Mouse (Mus musculus) limb, embryonic 11.5 days (tissue): ENCODE results near the gene Lpp. TPM values are rescaled to one million over a fixed set of nuclear protein-coding genes. Genes with fewer than 3 reads are reported as not detected.

Experiments used
- ATAC-seq: fragments of 200-750 bp; cut with Nextera tagmentation; 2 replicates; pipeline ENCODE4 v1.8.0; 2017; ENCODE audit warnings: low read depth; ENCODE audit not compliant: insufficient number of reproducible peaks, low FRiP score, low TSS enrichment
- DNase-seq: peaks from one replicate; pipeline ENCODE4 v3.0.0-alpha.2; 2015; ENCODE audit warnings: low spot score
- H3K27ac ChIP-seq: fragments of 300-500 bp; sonication (generic); replicated peaks from 2 replicates; pipeline ENCODE4 v1.5.1; 2014; ENCODE audit warnings: low read depth, mild to moderate bottlenecking, low read length
- H3K27me3 ChIP-seq: fragments of 300-500 bp; sonication (generic); 2 replicates; pipeline ENCODE4 v1.6.1; 2014; ENCODE audit warnings: mild to moderate bottlenecking, low read length, mixed read lengths; ENCODE audit not compliant: control insufficient read depth, insufficient read depth
- H3K36me3 ChIP-seq: fragments of 300-500 bp; sonication (generic); 2 replicates; pipeline ENCODE4 v1.6.1; 2014; ENCODE audit warnings: mild to moderate bottlenecking, low read length, moderate library complexity, mixed read lengths; ENCODE audit not compliant: control insufficient read depth, insufficient read depth
- H3K4me1 ChIP-seq: fragments of 300-500 bp; sonication (generic); 2 replicates; pipeline ENCODE4 v1.6.1; 2014; ENCODE audit warnings: low read length, mixed read lengths; ENCODE audit not compliant: control insufficient read depth, insufficient read depth
- H3K4me2 ChIP-seq: fragments of 300-500 bp; sonication (generic); 2 replicates; pipeline ENCODE4 v1.6.1; 2014; ENCODE audit warnings: low read depth, mild to moderate bottlenecking, moderate library complexity; ENCODE audit not compliant: severe bottlenecking
- H3K4me3 ChIP-seq: fragments of 300-500 bp; sonication (generic); 2 replicates; pipeline ENCODE4 v1.5.1; 2014; ENCODE audit warnings: low read depth, low read length
- H3K9ac ChIP-seq: fragments of 300-500 bp; sonication (generic); 2 replicates; pipeline ENCODE4 v1.6.1; 2014; ENCODE audit warnings: mild to moderate bottlenecking, low read length
- H3K9me3 ChIP-seq: fragments of 300-500 bp; sonication (generic); 2 replicates; pipeline ENCODE4 v1.6.1; 2016; ENCODE audit warnings: low read length; ENCODE audit not compliant: control insufficient read depth
- WGBS: fragments of 180-500 bp; shearing (Covaris S2); extraction: QIAGEN DNeasy Blood & Tissue Kit; methylation state at CpG from one replicate; pipeline ENCODE4 v1.1.7; 2014; 5-methylcytosine and 5-hydroxymethylcytosine counted together
- polyA plus RNA-seq: library from polyadenylated mRNA; unstranded; fragments of >200 nt; fragmentation: Nextera tagmentation; extraction: Ambion mirVana; gene quantifications from 2 replicates; pipeline ENCODE4 v1.2.1, GENCODE M21; 2014

Gene Lpp
- polyA plus RNA-seq, 1 experiment from 2014 or later, result 38.2 TPM

- H3K36me3 ChIP-seq, result no peaks in the 10 kb centered on the region
- no peaks in the 10 kb centered on the region for H3K9me3 ChIP-seq
- 0 out of 2 replicates have a peak, but pooled peaks cover 2% of the 10 kb centered on the region for H3K4me1 ChIP-seq
- no peak overlapping the region for H3K27ac ChIP-seq
- H3K9ac ChIP-seq, result no peak overlapping the region
- WGBS, result 78% methylated on average over 4 of the region's 4 CpGs
- no peak overlapping the region for H3K4me3 ChIP-seq
- H3K4me2 ChIP-seq, result no peak overlapping the region
- no peak for DNase-seq
- ATAC-seq, result no peak
- H3K27me3 ChIP-seq, result no peaks in the 10 kb centered on the region
These were observed 27.4 kb upstream of the Lpp start for GRCm38 (mm10) chr16:24365900-24366299.

- H3K4me1 ChIP-seq, result 0 out of 2 replicates have a peak, but pooled peaks cover 2% of the 10 kb centered on the region
- no peak for DNase-seq
- 47% methylated on average over 6 of the region's 6 CpGs for WGBS
- H3K9me3 ChIP-seq, result no peaks in the 10 kb centered on the region; the same call in 1 of the 2 replicates
- H3K27ac ChIP-seq, result no peak overlapping the region
- no peak overlapping the region for H3K9ac ChIP-seq
- no peaks in the 10 kb centered on the region for H3K27me3 ChIP-seq
- H3K4me3 ChIP-seq, result no peak overlapping the region
- no peaks in the 10 kb centered on the region for H3K36me3 ChIP-seq
- H3K4me2 ChIP-seq, result no peak overlapping the region
- no peak for ATAC-seq
These were observed 26.2 kb upstream of the Lpp start for GRCm38 (mm10) chr16:24367071-24367470.

- Histone ChIP-seq H3K4me3 (no peak overlapping the region), H3K27me3 (no peaks in the 10 kb centered on the region), H3K9me3 (no peaks in the 10 kb centered on the region; the same call in 1 of the 2 replicates), H3K4me2 (no peak overlapping the region), H3K9ac (no peak overlapping the region), H3K36me3 (no peaks in the 10 kb centered on the region), H3K4me1 (0 out of 2 replicates have a peak, but pooled peaks cover 2% of the 10 kb centered on the region), H3K27ac (no peak overlapping the region)
- no peak for DNase-seq
- no peak for ATAC-seq
- 35% methylated on average over 7 of the region's 7 CpGs for WGBS
These were observed 25.8 kb upstream of the Lpp start for GRCm38 (mm10) chr16:24367506-24367905.

- no peak for ATAC-seq
- H3K4me2 ChIP-seq, result no peak overlapping the region
- no peak overlapping the region for H3K27ac ChIP-seq
- no peak overlapping the region for H3K4me3 ChIP-seq
- H3K27me3 ChIP-seq, result no peaks in the 10 kb centered on the region
- no peak for DNase-seq
- H3K9ac ChIP-seq, result no peak overlapping the region
- H3K9me3 ChIP-seq, result no peaks in the 10 kb centered on the region
- no peaks in the 10 kb centered on the region for H3K4me1 ChIP-seq
- no peaks in the 10 kb centered on the region for H3K36me3 ChIP-seq
These were observed 16.8 kb upstream of the Lpp start for GRCm38 (mm10) chr16:24376478-24376877.

- Histone ChIP-seq H3K4me1 (peaks cover 9% of the 10 kb centered on the region), H3K27me3 (no peaks in the 10 kb centered on the region), H3K4me2 (no peak overlapping the region), H3K9me3 (no peaks in the 10 kb centered on the region), H3K27ac (no peak overlapping the region), H3K36me3 (no peaks in the 10 kb centered on the region), H3K9ac (no peak overlapping the region), H3K4me3 (no peak overlapping the region)
- ATAC-seq (no peak), DNase-seq (no peak)
- 94% methylated on average over 5 of the region's 5 CpGs for WGBS
These were observed 2.7 kb upstream of the Lpp start for GRCm38 (mm10) chr16:24390596-24390995.

- DNase-seq (no peak), ATAC-seq (no peak)
- no peak overlapping the region for H3K4me2 ChIP-seq
- no peak overlapping the region for H3K9ac ChIP-seq
- no peaks in the 10 kb centered on the region for H3K36me3 ChIP-seq
- WGBS, result 94% methylated on average over 3 of the region's 3 CpGs
- no peaks in the 10 kb centered on the region for H3K9me3 ChIP-seq
- H3K27me3 ChIP-seq, result no peaks in the 10 kb centered on the region
- peaks cover 10% of the 10 kb centered on the region for H3K4me1 ChIP-seq
- no peak overlapping the region for H3K4me3 ChIP-seq
- H3K27ac ChIP-seq, result no peak overlapping the region
These were observed 2.2 kb upstream of the Lpp start for GRCm38 (mm10) chr16:24391111-24391510.

- no peaks in the 10 kb centered on the region for H3K36me3 ChIP-seq
- no peak overlapping the region for H3K27ac ChIP-seq
- WGBS, result 90% methylated on average over 7 of the region's 7 CpGs
- no peak overlapping the region for H3K4me2 ChIP-seq
- no peaks in the 10 kb centered on the region for H3K27me3 ChIP-seq
- DNase-seq (no peak), ATAC-seq (no peak)
- no peak overlapping the region for H3K9ac ChIP-seq
- H3K4me1 ChIP-seq, result peaks cover 18% of the 10 kb centered on the region
- H3K4me3 ChIP-seq, result no peak overlapping the region
- H3K9me3 ChIP-seq, result no peaks in the 10 kb centered on the region
These were observed 1.4 kb upstream of the Lpp start for GRCm38 (mm10) chr16:24391901-24392300.

GRCm38 (mm10) chr16:24393556-24394210, 376 bp downstream of the Lpp start:
- H3K4me2 ChIP-seq, result peak overlapping the region; percentile 45
- no peaks in the 10 kb centered on the region for H3K9me3 ChIP-seq
- 0% methylated on average over 34 of the region's 76 CpGs for WGBS
- ATAC-seq, result peak; percentile 57
- peak overlapping the region; percentile 97 for H3K27ac ChIP-seq
- no peaks in the 10 kb centered on the region for H3K27me3 ChIP-seq
- H3K4me1 ChIP-seq, result peaks cover 18% of the 10 kb centered on the region
- H3K36me3 ChIP-seq, result no peaks in the 10 kb centered on the region
- peak overlapping the region; percentile 76 for H3K4me3 ChIP-seq
- peak overlapping the region; percentile 97 for H3K9ac ChIP-seq
- DNase-seq, result peak; percentile 67
